ENCODE assay signal across 8 mouse cellular contexts in genomic region chr14:68735756-68736155, GRCm38 (mm10).
DNase-seq lines count a peak whose midpoint lies in the region; ATAC-seq lines count a peak whose summit lies in the region.
"Not testable (repeated sequence)": the region's sequence is repeated elsewhere in the genome, so short reads cannot be mapped to it uniquely, and the experiment has no call there.

No protein-coding gene starts in this region.

- not testable (repeated sequence) for H3K9me3 ChIP-seq in forebrain, embryonic 14.5 days (replicated peaks; ENCODE audit: control insufficient read depth, low read length)

- not testable (repeated sequence) for H3K4me3 ChIP-seq in forebrain, embryonic 14.5 days (ENCODE audit: low read depth, low read length)

- intact Hi-C loops in heart, postnatal 25 days (cut with DNase I): loop anchor here (1.0 to 2.0 kb wide), 3 partner anchors 231 to 409 kb away; no protein-coding TSS in a partner anchor

- H3K36me3 ChIP-seq in forebrain, embryonic 14.5 days (ENCODE audit: control insufficient read depth, insufficient read depth, low read length): not testable (repeated sequence)

- ATAC-seq in forebrain, embryonic 14.5 days: 0 out of 2 replicates have a peak, but pooled peaks have one; percentile 15

- 26% methylated on average over 2 of the region's 2 CpGs for WGBS in forebrain, embryonic 14.5 days

- H3K9ac ChIP-seq in forebrain, embryonic 14.5 days (ENCODE audit: low read length): not testable (repeated sequence)

- DNase-seq in MN1 (ENCODE audit: low spot score): peak; percentile 63
- peak; percentile 51 for DNase-seq in cerebellum, adult 11-12 months
- peak; percentile 92 for DNase-seq in forebrain, embryonic 14.5 days (ENCODE audit: low spot score)
- DNase-seq in heart, postnatal 25 days (ENCODE audit: low spot score): peak; percentile 16
- DNase-seq in layer of hippocampus, adult 8-10 months (ENCODE audit: low spot score in 2 of 2): peak; percentile 66 to 80
- DNase-seq in lung, adult 18-20 months: peak; percentile 31 to 52
- DNase-seq in retina, postnatal 1 day: peak; percentile 84
- peak; percentile 24 for DNase-seq in thymus, postnatal 36 days

- H3K27ac ChIP-seq in forebrain, embryonic 14.5 days (ENCODE audit: low read depth, low read length): not testable (repeated sequence)

- not testable (repeated sequence) for H3K4me2 ChIP-seq in forebrain, embryonic 14.5 days (ENCODE audit: low read length)

- not testable (repeated sequence) for H3K27me3 ChIP-seq in forebrain, embryonic 14.5 days (replicated peaks; ENCODE audit: control insufficient read depth, insufficient read depth, low read length)

- H3K4me1 ChIP-seq in forebrain, embryonic 14.5 days (ENCODE audit: control insufficient read depth, insufficient read depth, low read length): not testable (repeated sequence)

Comparison
In these comparisons a context has a peak if more than half of its experiments do, and no peak if none do; other contexts are left out.
1. DNase-seq: peak in every context shown above with its lines; median percentile 92 in forebrain, embryonic 14.5 days; 84 in retina, postnatal 1 day; 73 in layer of hippocampus, adult 8-10 months; 63 in MN1; 51 in cerebellum, adult 11-12 months; 42 in lung, adult 18-20 months; 24 in thymus, postnatal 36 days; 16 in heart, postnatal 25 days.